Mouse (Mus musculus) left cerebral cortex, postnatal 25 days (tissue): Measurements from ENCODE around the gene Robo1. TPM values are rescaled to one million over a fixed set of nuclear protein-coding genes. Genes with fewer than 3 reads are reported as not detected.

Source experiments
- DNase-seq, 2 experiments: peaks; one replicate each; pipeline ENCODE4 v3.0.0; 2022; ENCODE audit warnings: low spot score in 2 of 2, mixed read lengths in 1 of 2
- intact Hi-C: fragments of 180-260 bp; cut with DNase I; formaldehyde crosslinking; loops from one replicate; pipeline ENCODE4 v1.15.1; 2025
- total RNA-seq, 2 experiments: library from RNA; stranded (reverse); gene quantifications; 2 replicates each; pipeline ENCODE4 v1.2.3; 2021

Robo1 gene
- total RNA-seq, 2 experiments from 2014 or later, result 50.2 to 66.3 TPM

GRCm38 (mm10) chr16:72786636-72787035, 478.5 kb downstream of the Robo1 start:
- intact Hi-C loops, result no loop called here
- no peak for DNase-seq

- intact Hi-C loops, result no loop called here
- DNase-seq, result no peak
Observed at GRCm38 (mm10) chr16:72788017-72788416, 479.9 kb downstream of the Robo1 start.

- intact Hi-C loops, result no loop called here
- no peak for DNase-seq
Observed at GRCm38 (mm10) chr16:72791181-72791705, 483.1 kb downstream of the Robo1 start.

- peak in 1 of 2 experiments; percentile 17 for DNase-seq
- intact Hi-C loops, result no loop called here
Observed at GRCm38 (mm10) chr16:72794692-72795378, 486.7 kb downstream of the Robo1 start.

DNA sequence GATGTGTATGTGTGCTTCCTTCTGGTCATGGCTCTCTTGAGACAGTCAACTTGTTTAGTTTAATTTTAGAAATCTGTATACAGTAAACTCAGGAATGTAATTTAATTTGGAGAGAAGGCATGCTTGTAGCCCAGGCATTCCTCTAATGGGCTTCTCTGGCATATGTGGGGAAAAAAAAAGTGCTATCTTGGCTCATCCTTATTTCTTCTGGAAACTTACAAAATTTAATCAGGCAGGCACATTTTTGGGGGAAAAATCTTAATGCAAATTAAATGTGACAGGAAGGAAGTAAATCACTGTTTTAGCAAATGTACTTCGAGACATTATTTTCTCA, 487.2 kb downstream of the Robo1 start:
- intact Hi-C loops, result no loop called here

GRCm38 (mm10) chr16:72798405-72798949, 490.4 kb downstream of the Robo1 start:
- DNase-seq, result no peak
- intact Hi-C loops, result no loop called here

More for the DNA sequence above, 487.2 kb downstream of the Robo1 start:
- no peak for DNase-seq

DNA sequence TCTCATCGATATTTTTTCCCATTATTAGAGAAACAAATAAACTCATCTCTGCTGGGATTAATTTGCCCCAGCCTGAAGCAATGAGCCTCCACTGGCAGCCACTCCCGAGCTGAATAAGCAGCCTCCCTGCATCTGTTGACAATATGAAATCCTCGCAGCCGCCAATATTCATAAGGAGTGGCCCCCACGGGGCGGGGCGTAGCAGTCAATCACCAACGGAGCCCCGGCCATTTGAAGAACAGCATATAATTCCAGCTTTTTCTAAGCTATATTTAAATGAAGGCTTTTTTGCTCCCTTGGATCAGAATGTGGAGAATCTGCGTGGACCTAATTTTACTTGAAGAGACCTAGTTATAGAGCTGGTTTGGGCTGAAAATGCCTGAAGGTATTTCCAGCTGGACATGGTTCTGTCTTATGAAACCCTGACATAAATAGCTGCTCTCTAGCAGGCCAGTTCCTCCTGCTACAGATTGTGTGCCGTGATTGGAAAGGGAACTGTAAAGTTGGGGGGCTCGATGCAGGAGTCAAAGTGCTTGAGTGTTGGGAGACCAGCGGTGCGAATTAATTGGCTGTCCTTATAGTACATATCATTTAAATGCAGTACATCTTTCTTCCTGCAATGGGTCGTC, 492.1 kb downstream of the Robo1 start:
- DNase-seq, result peak; percentile 23 to 52
- intact Hi-C loops, result no loop called here

GRCm38 (mm10) chr16:72800788-72801187, 492.7 kb downstream of the Robo1 start:
- peak in 1 of 2 experiments; percentile 24 for DNase-seq
- intact Hi-C loops, result no loop called here

DNA sequence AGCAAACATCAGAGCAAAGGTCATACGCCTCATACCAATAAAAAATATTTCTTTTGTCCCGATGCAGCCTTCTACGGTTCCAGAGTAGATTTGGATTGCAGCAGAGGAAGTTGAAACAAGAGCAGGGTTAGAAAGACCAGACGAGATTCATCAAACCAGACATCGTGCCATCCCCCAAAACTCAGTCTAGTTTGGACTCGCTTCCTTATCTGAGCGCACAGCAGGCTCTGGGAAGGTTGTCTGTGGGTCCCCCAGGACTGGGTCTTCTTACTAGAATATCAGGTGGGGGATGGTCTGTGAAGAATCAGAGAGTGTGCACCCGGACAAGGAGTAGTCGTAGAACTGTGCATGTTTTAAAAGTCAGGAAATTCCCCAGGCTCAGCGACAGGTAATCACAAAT, 500.2 kb downstream of the Robo1 start:
- intact Hi-C loops, result no loop called here
- no peak for DNase-seq

- no peak for DNase-seq
- intact Hi-C loops, result no loop called here
Observed at GRCm38 (mm10) chr16:72810942-72811341, 502.8 kb downstream of the Robo1 start.

- no peak for DNase-seq
- intact Hi-C loops, result no loop called here
Observed at GRCm38 (mm10) chr16:72811494-72811893, 503.4 kb downstream of the Robo1 start.

DNA sequence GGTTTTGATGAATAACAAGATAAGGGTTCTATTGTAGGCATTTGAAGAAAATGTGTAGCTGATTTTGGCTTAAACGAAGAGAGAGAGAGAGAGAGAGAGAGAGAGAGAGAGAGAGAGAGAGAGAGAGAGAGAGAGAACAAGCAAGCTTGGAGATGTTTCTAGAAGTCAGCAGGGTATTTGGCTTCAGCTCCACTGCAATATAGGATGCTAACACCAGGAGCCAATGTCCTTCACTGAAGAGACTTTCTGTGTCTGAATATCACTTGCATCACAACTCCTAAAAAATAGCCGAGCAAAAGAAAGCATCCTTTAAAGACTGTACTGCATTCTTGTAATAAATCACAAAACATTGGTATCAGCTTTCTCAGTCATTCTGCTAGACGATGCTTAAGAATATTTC, 503.8 kb downstream of the Robo1 start:
- intact Hi-C loops, result no loop called here
- no peak for DNase-seq

GRCm38 (mm10) chr16:72828381-72828780, 520.3 kb downstream of the Robo1 start:
- DNase-seq, result no peak
- intact Hi-C loops, result no loop called here

DNA sequence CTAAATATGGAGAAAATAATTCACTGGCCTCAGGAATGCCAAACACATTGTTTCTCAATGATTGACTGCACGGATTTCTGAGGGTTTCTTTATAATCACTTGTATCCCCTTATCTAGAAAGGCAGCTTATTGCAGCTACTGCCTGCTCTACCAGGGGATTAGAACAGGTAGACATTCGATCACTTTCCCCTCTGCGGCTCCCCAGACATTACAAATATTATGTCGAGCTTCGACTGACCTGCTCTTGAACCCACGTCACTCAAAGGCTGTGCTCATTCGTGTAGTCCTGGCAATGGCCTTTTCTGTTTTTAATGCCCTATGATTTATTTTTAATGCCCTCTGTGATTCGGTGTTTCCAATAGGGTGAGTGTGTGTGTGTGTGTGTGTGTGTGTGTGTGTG, 521.4 kb downstream of the Robo1 start:
- DNase-seq, result no peak
- intact Hi-C loops, result no loop called here

GRCm38 (mm10) chr16:72830394-72831056, 522.4 kb downstream of the Robo1 start:
- intact Hi-C loops, result no loop called here
- no peak for DNase-seq

GRCm38 (mm10) chr16:72834266-72834665, 526.2 kb downstream of the Robo1 start:
- intact Hi-C loops, result no loop called here
- no peak for DNase-seq

- intact Hi-C loops, result no loop called here
- DNase-seq, result no peak
Observed at GRCm38 (mm10) chr16:72839031-72839430, 530.9 kb downstream of the Robo1 start.

- DNase-seq, result no peak
- intact Hi-C loops, result no loop called here
Observed at GRCm38 (mm10) chr16:72841066-72841465, 533.0 kb downstream of the Robo1 start.

- DNase-seq, result peak; percentile 31 to 84
- intact Hi-C loops, result no loop called here
Observed at GRCm38 (mm10) chr16:72854101-72854500, 546.0 kb downstream of the Robo1 start.

GRCm38 (mm10) chr16:72854809-72855503, 546.9 kb downstream of the Robo1 start:
- DNase-seq, result no peak
- intact Hi-C loops, result no loop called here
